Mouse (Mus musculus): ENCODE data around the gene Gm7298.
"Not testable (repeated sequence)": the region's sequence is repeated elsewhere in the genome, so short reads cannot be mapped to it uniquely, and the experiment has no call there.

Gm7298 gene

DNA sequence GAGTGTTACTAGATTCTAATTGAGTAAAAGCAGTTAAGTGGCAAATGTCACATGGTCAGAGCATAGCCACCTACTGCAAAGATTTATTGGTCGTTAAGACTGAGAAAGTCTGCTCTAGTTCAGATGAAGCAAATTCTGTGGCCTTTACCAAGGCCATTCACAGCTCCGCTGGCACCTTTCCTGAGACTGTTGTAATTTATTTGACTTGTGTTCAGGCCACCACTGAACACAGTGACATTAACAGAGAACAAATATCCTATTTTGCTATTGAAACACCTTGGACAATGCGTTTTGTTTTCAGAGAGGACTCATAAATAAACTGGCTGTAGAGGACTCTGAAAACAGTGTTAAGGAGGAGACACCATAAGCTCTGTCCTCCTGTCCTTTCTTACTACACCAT, at the start of gene Gm7298:
Gene Gm7298 (plus strand): TSS at position 301 of the 400 bp plus-strand sequence.
- DNase-seq (ENCODE audit: low spot score in 2 of 2): no peak

DNA sequence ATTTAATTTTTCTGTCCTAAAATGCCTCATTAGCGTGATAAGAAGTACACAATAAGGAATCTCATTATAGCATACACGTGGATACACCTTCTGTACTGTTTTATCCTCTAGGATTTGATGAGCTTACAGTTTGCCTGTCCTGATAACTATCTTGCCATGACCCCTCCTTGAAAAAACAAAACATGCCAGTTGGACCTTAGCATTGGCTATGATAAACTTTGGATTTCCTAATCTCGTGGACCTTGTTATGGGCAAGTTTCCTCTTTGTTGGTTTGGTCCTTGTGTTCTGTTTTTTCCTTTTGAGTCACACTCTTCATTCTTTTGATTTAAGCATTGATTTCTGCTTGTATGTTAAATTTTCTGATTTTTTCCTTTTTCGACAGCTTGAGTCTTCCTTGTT, 95.3 kb downstream of the Gm7298 start:
- no peak for DNase-seq (ENCODE audit: low spot score in 2 of 2)

- DNase-seq (ENCODE audit: low spot score in 2 of 2): no peak
These were observed 103.6 kb downstream of the Gm7298 start for GRCm38 (mm10) chr6:121836361-121836760.

GRCm38 (mm10) chr6:121838271-121838670, 105.5 kb downstream of the Gm7298 start, which contains the start of gene Mug1:
Gene Mug1, plus strand, starts transcription at chr6:121838541.
- DNase-seq (ENCODE audit: low spot score in 2 of 2): not testable (repeated sequence)
